In the genomic region with DNA sequence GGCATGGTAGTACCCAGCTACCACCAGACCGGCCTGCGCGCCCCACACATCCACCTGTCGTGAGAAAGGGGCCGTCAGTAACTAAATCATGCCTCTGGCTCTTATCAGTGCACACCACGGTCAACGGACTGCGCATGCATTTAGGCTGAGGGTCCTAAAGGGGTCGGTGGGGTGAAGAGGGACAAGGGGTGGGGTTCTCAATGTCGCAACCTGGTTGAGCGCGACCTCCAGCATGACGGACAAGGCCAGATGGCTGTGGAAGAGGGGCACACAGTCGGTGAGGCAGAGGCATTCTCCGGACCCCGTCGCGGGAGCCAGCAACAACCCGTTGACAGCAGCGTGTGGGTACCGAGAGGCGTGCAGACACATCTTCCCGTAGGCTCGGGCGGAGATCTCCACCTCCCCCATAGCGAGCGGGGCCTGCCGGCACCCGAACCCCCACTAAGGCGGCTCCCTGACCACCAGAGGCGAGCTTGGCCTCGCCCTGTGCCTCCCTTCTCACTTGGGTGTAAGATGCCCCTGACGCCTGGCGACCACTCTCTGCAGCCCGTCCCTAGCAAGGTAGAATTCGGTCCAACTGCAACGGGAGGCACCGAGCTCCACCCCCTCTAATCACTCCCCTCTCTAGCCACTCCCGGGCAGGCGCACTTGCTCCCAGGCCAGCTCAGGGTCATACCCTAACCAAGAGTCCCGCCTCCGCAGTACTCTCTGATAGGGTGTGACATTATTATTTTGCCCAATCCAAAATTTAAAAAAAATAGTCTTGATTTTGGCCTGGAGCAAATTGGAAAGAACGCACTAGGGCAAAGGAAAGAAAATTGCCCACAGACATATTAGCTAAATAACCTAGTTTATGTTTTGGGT, we compare ENCODE assay signal across 1 mouse cellular context.
TF ChIP-seq lines count a peak whose summit lies in the region.

TSS of gene Emc9 (minus strand) at position 601 of the 864 bp plus-strand sequence.

TF ChIP-seq in CH12.LX, 34 proteins besides CTCF, POLR2A, EP300 and RAD21 (continued from another document):
- no peak for TF ChIP-seq GABPA (IDR thresholded peaks at IDR 0.05; ENCODE audit: insufficient replicate concordance, low read depth, low read length)
- no peak for TF ChIP-seq ETS1 (conservative IDR thresholded peaks at IDR 0.05; ENCODE audit: low read depth, low read length)
- TF ChIP-seq JUND (conservative IDR thresholded peaks at IDR 0.05; ENCODE audit: low read depth, low read length): no peak
- TF ChIP-seq POLR2AphosphoS2 (IDR thresholded peaks at IDR 0.05; ENCODE audit: low read depth, low read length): no peak
- TF ChIP-seq UBTF (IDR thresholded peaks at IDR 0.05; ENCODE audit: low read depth, low read length): 0 out of 2 replicates have a peak, but pooled peaks have one; percentile 22
- no peak; the same call in 1 of the 2 replicates for TF ChIP-seq IRF4 (IDR thresholded peaks at IDR 0.05; ENCODE audit: low read depth, low read length)
- TF ChIP-seq USF1 (IDR thresholded peaks at IDR 0.05; ENCODE audit: low read depth, low read length): no peak
- TF ChIP-seq USF2 (conservative IDR thresholded peaks at IDR 0.05; ENCODE audit: low read depth, low read length): no peak
- peak; percentile 78 for TF ChIP-seq MXI1 (IDR thresholded peaks at IDR 0.05; ENCODE audit: low read depth, low read length)
- no peak for TF ChIP-seq RCOR1 (conservative IDR thresholded peaks at IDR 0.05; ENCODE audit: low read depth, low read length)
- TF ChIP-seq MEF2A (IDR thresholded peaks at IDR 0.05; ENCODE audit: borderline replicate concordance, low read depth, low read length): 0 out of 2 replicates have a peak, but pooled peaks have one; percentile 26
- peak; percentile 39 for TF ChIP-seq CHD2 (IDR thresholded peaks at IDR 0.05; ENCODE audit: low read length)
- no peak for TF ChIP-seq JUN (IDR thresholded peaks at IDR 0.05; ENCODE audit: insufficient read depth, low read depth, low read length)
- no peak for TF ChIP-seq E2F4 (IDR thresholded peaks at IDR 0.05; ENCODE audit: insufficient replicate concordance, low read depth, low read length)
- TF ChIP-seq BHLHE40 (IDR thresholded peaks at IDR 0.05; ENCODE audit: low read depth, low read length): 0 out of 2 replicates have a peak, but pooled peaks have one; percentile 7
- TF ChIP-seq NRF1 (IDR thresholded peaks at IDR 0.05; ENCODE audit: low read depth, low read length): peak; percentile 83
